Mouse (Mus musculus) hindbrain, postnatal 0 days (tissue): ENCODE measurements around the gene Plekhh2. TPM values are rescaled to one million over a fixed set of nuclear protein-coding genes. Genes with fewer than 3 reads are reported as not detected.

ENCODE experiments used
- ATAC-seq: fragments of 200-750 bp; cut with Nextera tagmentation; 2 replicates; pipeline ENCODE4 v1.8.0; 2017; ENCODE audit warnings: mild to moderate bottlenecking, moderate TSS enrichment, moderate library complexity
- DNase-seq: peaks from one replicate; pipeline ENCODE4 v3.0.0-alpha.2; 2015; ENCODE audit warnings: low spot score
- H3K27ac ChIP-seq: fragments of 300-500 bp; sonication (generic); 2 replicates; pipeline ENCODE4 v1.5.1; 2014; ENCODE audit warnings: mild to moderate bottlenecking
- H3K27me3 ChIP-seq: fragments of 300-500 bp; sonication (generic); 2 replicates; pipeline ENCODE4 v1.6.1; 2014; ENCODE audit warnings: low read length, mixed read lengths; ENCODE audit not compliant: insufficient read depth
- H3K36me3 ChIP-seq: fragments of 300-500 bp; sonication (generic); 2 replicates; pipeline ENCODE4 v1.6.1; 2014; ENCODE audit warnings: low read length, mixed read lengths; ENCODE audit not compliant: insufficient read depth
- H3K4me1 ChIP-seq: fragments of 300-500 bp; sonication (generic); 2 replicates; pipeline ENCODE4 v1.6.1; 2014; ENCODE audit warnings: antibody characterized with exemption, low read length, mixed read lengths; ENCODE audit not compliant: insufficient read depth
- H3K4me2 ChIP-seq: fragments of 300-500 bp; sonication (generic); 2 replicates; pipeline ENCODE4 v1.6.1; 2014; ENCODE audit warnings: low read depth, mild to moderate bottlenecking, low read length, moderate library complexity, mixed read lengths
- H3K4me3 ChIP-seq: fragments of 300-500 bp; sonication (generic); 2 replicates; pipeline ENCODE4 v1.5.1; 2014; ENCODE audit warnings: low read length
- H3K9ac ChIP-seq: fragments of 300-500 bp; sonication (generic); replicated peaks from 2 replicates; pipeline ENCODE4 v1.6.1; 2014; ENCODE audit warnings: mild to moderate bottlenecking, low read length, moderate library complexity, mixed read lengths
- H3K9me3 ChIP-seq: fragments of 300-500 bp; sonication (generic); 2 replicates; pipeline ENCODE4 v1.6.1; 2016; ENCODE audit warnings: low read length, mixed read lengths
- CTCF ChIP-seq: IDR thresholded peaks from 2 replicates; pipeline ENCODE4 v1.5.1; 2016; ENCODE audit warnings: antibody characterized with exemption, control low read depth, low read depth
- WGBS: fragments of 180-500 bp; shearing (Covaris S2); extraction: QIAGEN DNeasy Blood & Tissue Kit; methylation state at CpG from one replicate; pipeline ENCODE4 v1.1.7; 2014; 5-methylcytosine and 5-hydroxymethylcytosine counted together
- polyA plus RNA-seq: library from polyadenylated mRNA; unstranded; fragments of >200 nt; fragmentation: Nextera tagmentation; extraction: Ambion mirVana; gene quantifications from 2 replicates; pipeline ENCODE4 v1.2.1, GENCODE M21; 2015
- total RNA-seq: library from RNA; depleted of rRNA; stranded (reverse); fragments of >200 nt; gene quantifications from 2 replicates; pipeline ENCODE4 v1.2.3, GENCODE M21; 2014

The Plekhh2 gene
- total and polyA plus RNA-seq, 2 experiments from 2014 or later: 1.6 to 2.6 TPM

- Histone ChIP-seq H3K4me1 (no peaks in the 10 kb centered on the region), H3K27ac (no peak overlapping the region), H3K27me3 (no peaks in the 10 kb centered on the region), H3K9ac (no peak overlapping the region), H3K4me3 (no peak overlapping the region), H3K36me3 (no peaks in the 10 kb centered on the region), H3K9me3 (no peaks in the 10 kb centered on the region), H3K4me2 (no peak overlapping the region)
- ATAC-seq: no peak
- TF ChIP-seq CTCF: no peak
- WGBS: 86% methylated on average over 7 of the region's 7 CpGs
- DNase-seq: no peak
Observed at GRCm38 (mm10) chr17:84611971-84612370, 100.3 kb downstream of the Plekhh2 start.

DNA sequence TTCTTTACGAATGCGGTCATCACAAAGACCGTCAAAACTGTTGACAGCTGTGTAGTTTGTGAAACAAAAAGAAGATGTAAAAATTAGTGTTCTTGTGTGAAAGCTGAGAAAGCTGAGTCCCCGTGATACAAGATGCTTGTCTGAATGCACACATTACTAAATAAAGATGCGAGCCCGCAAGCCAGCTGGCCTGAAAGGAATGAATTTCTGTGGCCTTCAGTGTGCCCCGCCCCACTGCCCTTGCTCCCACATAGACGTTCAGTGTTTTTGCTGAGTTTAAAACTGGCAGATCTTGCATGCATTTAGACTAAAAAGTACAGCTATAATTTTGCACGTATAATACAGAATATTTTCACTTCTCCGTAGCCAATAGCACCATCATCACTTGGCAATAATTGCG lies 104.1 kb downstream of the Plekhh2 start:
- H3K36me3 ChIP-seq: no peaks in the 10 kb centered on the region
- H3K27me3 ChIP-seq: no peaks in the 10 kb centered on the region
- no peak overlapping the region for H3K9ac ChIP-seq
- no peak for ATAC-seq
- TF ChIP-seq CTCF: no peak
- no peaks in the 10 kb centered on the region for H3K4me1 ChIP-seq
- no peak overlapping the region for H3K4me2 ChIP-seq
- 79% methylated on average over 11 of the region's 11 CpGs for WGBS
- DNase-seq: no peak
- no peaks in the 10 kb centered on the region for H3K9me3 ChIP-seq
- H3K4me3 ChIP-seq: no peak overlapping the region
- H3K27ac ChIP-seq: no peak overlapping the region

DNA sequence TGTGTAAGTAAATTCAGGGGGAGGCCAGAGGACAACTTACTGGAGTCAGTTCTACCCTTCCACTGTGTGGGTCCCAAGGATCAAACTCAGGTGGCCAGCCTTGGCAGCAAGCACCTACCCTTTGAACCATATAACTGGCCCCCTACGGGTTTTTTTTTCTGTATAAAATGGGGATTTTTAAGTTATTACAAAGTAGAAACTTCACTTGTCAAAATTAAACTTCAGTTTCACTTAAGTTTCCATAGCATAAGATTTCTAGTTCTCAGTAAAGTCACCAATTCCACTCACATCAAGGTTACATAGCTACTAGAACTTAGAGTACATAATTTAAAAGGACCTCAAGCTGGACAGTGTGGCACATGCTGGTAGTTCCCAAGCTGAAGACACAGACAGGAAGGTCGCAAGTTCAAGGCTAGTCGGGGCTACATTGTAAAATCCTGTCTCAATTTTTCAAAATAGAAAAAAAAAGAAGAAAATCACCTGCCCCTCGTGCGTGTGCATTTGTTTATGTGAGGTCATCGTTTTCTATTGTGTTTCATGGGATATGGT lies 104.9 kb downstream of the Plekhh2 start:
- H3K9ac ChIP-seq: no peak overlapping the region
- no peaks in the 10 kb centered on the region for H3K4me1 ChIP-seq
- 87% methylated on average over 6 of the region's 6 CpGs for WGBS
- H3K9me3 ChIP-seq: no peaks in the 10 kb centered on the region
- H3K4me2 ChIP-seq: no peak overlapping the region
- TF ChIP-seq CTCF: no peak
- H3K36me3 ChIP-seq: no peaks in the 10 kb centered on the region
- H3K27ac ChIP-seq: no peak overlapping the region
- H3K27me3 ChIP-seq: no peaks in the 10 kb centered on the region
- no peak overlapping the region for H3K4me3 ChIP-seq
- no peak for ATAC-seq
- DNase-seq: no peak

GRCm38 (mm10) chr17:84617953-84618352 lies 106.3 kb downstream of the Plekhh2 start:
- Histone ChIP-seq H3K36me3 (no peaks in the 10 kb centered on the region), H3K4me1 (no peaks in the 10 kb centered on the region), H3K27ac (no peak overlapping the region), H3K9ac (no peak overlapping the region), H3K4me3 (no peak overlapping the region), H3K9me3 (no peaks in the 10 kb centered on the region), H3K27me3 (no peaks in the 10 kb centered on the region), H3K4me2 (no peak overlapping the region)
- no peak for TF ChIP-seq CTCF
- DNase-seq (no peak), ATAC-seq (no peak)
- WGBS: 97% methylated on average over 6 of the region's 6 CpGs

- no peak overlapping the region for H3K4me3 ChIP-seq
- no peaks in the 10 kb centered on the region for H3K9me3 ChIP-seq
- H3K4me2 ChIP-seq: no peak overlapping the region
- no peak overlapping the region for H3K9ac ChIP-seq
- H3K36me3 ChIP-seq: no peaks in the 10 kb centered on the region
- WGBS: 79% methylated on average over 7 of the region's 7 CpGs
- ATAC-seq: no peak
- H3K27ac ChIP-seq: no peak overlapping the region
- H3K4me1 ChIP-seq: no peaks in the 10 kb centered on the region
- H3K27me3 ChIP-seq: no peaks in the 10 kb centered on the region
- no peak for TF ChIP-seq CTCF
- no peak for DNase-seq
Observed at GRCm38 (mm10) chr17:84619112-84619511, 107.4 kb downstream of the Plekhh2 start.

GRCm38 (mm10) chr17:84620076-84620475 lies 108.4 kb downstream of the Plekhh2 start:
- Histone ChIP-seq H3K9me3 (no peaks in the 10 kb centered on the region), H3K4me3 (no peak overlapping the region), H3K36me3 (no peaks in the 10 kb centered on the region), H3K4me2 (no peak overlapping the region), H3K9ac (no peak overlapping the region), H3K27ac (no peak overlapping the region), H3K27me3 (no peaks in the 10 kb centered on the region), H3K4me1 (no peaks in the 10 kb centered on the region)
- 71% methylated on average over 3 of the region's 3 CpGs for WGBS
- no peak for DNase-seq
- no peak for ATAC-seq
- TF ChIP-seq CTCF: no peak

DNA sequence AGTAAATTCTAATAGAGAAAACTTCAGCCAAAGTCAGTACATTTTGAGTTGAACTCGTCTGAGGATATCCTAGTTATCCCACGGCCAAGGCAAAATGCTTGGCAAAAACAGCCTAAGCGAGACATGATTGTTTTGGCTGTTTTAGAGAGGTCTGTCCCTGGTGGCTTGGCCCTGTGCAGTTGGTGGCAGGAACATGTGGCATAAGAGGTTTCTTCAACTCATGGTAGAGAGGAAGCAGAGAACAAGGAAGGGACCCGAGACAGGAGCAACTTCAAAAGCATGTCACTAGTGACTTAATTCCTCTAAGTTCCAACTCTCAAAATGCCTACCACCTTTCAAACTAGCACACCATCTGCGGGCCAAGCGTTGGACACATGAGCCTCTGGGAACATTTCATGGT lies 108.9 kb downstream of the Plekhh2 start:
- H3K4me2 ChIP-seq: no peak overlapping the region
- WGBS: 75% methylated on average over 6 of the region's 6 CpGs
- ATAC-seq: no peak

More for the DNA sequence above, 108.9 kb downstream of the Plekhh2 start:
- DNase-seq: no peak
- Histone ChIP-seq H3K9me3 (no peaks in the 10 kb centered on the region), H3K36me3 (no peaks in the 10 kb centered on the region), H3K27me3 (no peaks in the 10 kb centered on the region), H3K4me1 (no peaks in the 10 kb centered on the region), H3K27ac (no peak overlapping the region), H3K4me3 (no peak overlapping the region), H3K9ac (no peak overlapping the region)
- TF ChIP-seq CTCF: no peak
